Mouse (Mus musculus) ES-Bruce4 (cell line): ENCODE measurements around the gene Med6.

Experiments used
- EP300 ChIP-seq: IDR thresholded peaks from 2 replicates; pipeline ENCODE4 v1.6.1; 2011; ENCODE audit warnings: low read depth, low read length; ENCODE audit not compliant: insufficient read depth
- POLR2A ChIP-seq: IDR thresholded peaks from one replicate; pipeline ENCODE4 v1.8.1; 2011; ENCODE audit warnings: low read length; ENCODE audit not compliant: insufficient read depth

DNA sequence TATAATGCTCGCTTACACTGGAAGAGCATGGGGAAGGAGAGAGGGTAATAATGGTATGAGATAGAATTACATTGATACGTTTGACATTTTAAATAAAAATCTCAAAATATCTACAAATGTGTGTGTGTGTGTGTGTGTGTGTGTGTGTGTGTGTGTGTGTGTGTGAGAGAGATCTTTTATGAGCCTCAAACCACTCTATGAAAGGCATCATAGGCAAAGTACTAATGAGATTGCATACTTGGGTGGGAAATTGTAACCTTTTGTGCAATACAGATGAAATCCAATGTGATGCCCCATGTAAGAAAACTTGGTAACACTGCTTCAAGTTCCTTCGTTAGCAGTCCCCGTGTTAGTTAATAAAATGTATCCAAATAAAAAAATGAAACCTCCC is 61.8 kb downstream of the Med6 start:
- TF ChIP-seq EP300, result no peak
- TF ChIP-seq POLR2A, result no peak
